In genomic region chr6:134961286-134961685, GRCm38 (mm10) we compare ENCODE assay signal across 23 mouse cellular contexts.
"Had no signal": no experiment of that assay in that cellular context is flagged by ENCODE, and none has a peak within 500 bp of the region (broad histone marks: within the 10 kb centered on the region; RNA-seq: fewer than 3 reads in every experiment).

No protein-coding gene starts in this region.

- H3K27me3 ChIP-seq: limb, embryonic 13.5 days; megakaryocyte, embryonic 14.5 days; neural tube, embryonic 12.5 days; neural tube, embryonic 15.5 days had no signal

- H3K4me2 ChIP-seq: limb, embryonic 13.5 days; liver, embryonic 11.5 days; lung, embryonic 14.5 days; midbrain, embryonic 11.5 days; neural tube, embryonic 12.5 days; neural tube, embryonic 15.5 days had no signal

- H3K27ac ChIP-seq: limb, embryonic 10.5 days; limb, embryonic 13.5 days; liver, embryonic 14.5 days; neural tube, embryonic 12.5 days; neural tube, embryonic 15.5 days; stomach, postnatal 0 days had no signal

- H3K9me3 ChIP-seq: limb, embryonic 10.5 days; neural tube, embryonic 12.5 days; neural tube, embryonic 15.5 days had no signal

- H3K4me1 ChIP-seq: limb, embryonic 13.5 days; megakaryocyte, embryonic 14.5 days had no signal

- ATAC-seq: liver, postnatal 0 days; lung, postnatal 0 days had no signal

- H3K36me3 ChIP-seq: limb, embryonic 10.5 days; limb, embryonic 13.5 days; neural tube, embryonic 12.5 days; neural tube, embryonic 15.5 days had no signal

- H3K4me3 ChIP-seq: limb, embryonic 10.5 days; limb, embryonic 13.5 days; megakaryocyte, embryonic 14.5 days; neural tube, embryonic 12.5 days; neural tube, embryonic 15.5 days had no signal

- DNase-seq: kidney, adult 9 months; kidney, postnatal 14 days; kidney, postnatal 4 days; layer of hippocampus, adult 9-11 months; liver, postnatal 0 days; lung, postnatal 36 days; midbrain, embryonic 14.5 days; right cerebral cortex, adult 18-20 months; right cerebral cortex, postnatal 14 days; right cerebral cortex, postnatal 4 days; thymus, adult 2 months; thymus, postnatal 25 days had no signal

- H3K9ac ChIP-seq: limb, embryonic 13.5 days; liver, embryonic 14.5 days; liver, postnatal 0 days; lung, embryonic 14.5 days; neural tube, embryonic 12.5 days; neural tube, embryonic 15.5 days had no signal
